ENCODE assay signal across 23 mouse cellular contexts in genomic region chrX:164093435-164093834, GRCm38 (mm10). TPM values are rescaled to one million over a fixed set of nuclear protein-coding genes. Genes with fewer than 3 reads are reported as not detected.
DNase-seq lines count a peak whose midpoint lies in the region; ATAC-seq and TF ChIP-seq lines count a peak whose summit lies in the region.
"Had no signal": no experiment of that assay in that cellular context is flagged by ENCODE, and none has a peak within 500 bp of the region (broad histone marks: within the 10 kb centered on the region; RNA-seq: fewer than 3 reads in every experiment).

No protein-coding gene starts in this region.

- no peak overlapping the region; the same call in 1 of the 2 replicates for H3K4me3 ChIP-seq in G1E (ENCODE audit: low read depth, low read length)
- no peak overlapping the region for H3K4me3 ChIP-seq in liver, embryonic 12.5 days
- H3K4me3 ChIP-seq in liver, embryonic 16.5 days (ENCODE audit: low read depth, low read length): no peak overlapping the region
- H3K4me3 ChIP-seq in lung, adult 2 months (replicated peaks; ENCODE audit: extremely low read depth, low read depth, low read length): no peak overlapping the region
- H3K4me3 ChIP-seq: erythroblast, embryonic 14.5 days; forebrain, embryonic 15.5 days; heart, embryonic 10.5 days; heart, embryonic 15.5 days; hindbrain, embryonic 15.5 days had no signal

- H3K36me3 ChIP-seq in G1E (replicated peaks): no peaks in the 10 kb centered on the region
- H3K36me3 ChIP-seq in liver, embryonic 12.5 days: no peaks in the 10 kb centered on the region
- no peaks in the 10 kb centered on the region for H3K36me3 ChIP-seq in liver, embryonic 16.5 days (ENCODE audit: control insufficient read depth, insufficient read depth)
- H3K36me3 ChIP-seq: forebrain, embryonic 15.5 days; heart, embryonic 10.5 days; heart, embryonic 15.5 days; hindbrain, embryonic 15.5 days had no signal

- H3K9ac ChIP-seq in liver, embryonic 12.5 days: no peak overlapping the region
- H3K9ac ChIP-seq in liver, embryonic 16.5 days (ENCODE audit: low read depth, low read length): no peak overlapping the region
- H3K9ac ChIP-seq: forebrain, embryonic 15.5 days; heart, embryonic 15.5 days; hindbrain, embryonic 15.5 days had no signal

- peak; percentile 24; the same call in 1 of the 2 replicates for ATAC-seq in G1E (ENCODE audit: extremely low read depth, insufficient number of reproducible peaks, low FRiP score, poor library complexity, severe bottlenecking)
- ATAC-seq in liver, embryonic 12.5 days: peak; percentile 74
- ATAC-seq in liver, embryonic 16.5 days (ENCODE audit: low read depth): peak; percentile 58
- ATAC-seq: forebrain, embryonic 15.5 days had no signal

- H3K27ac ChIP-seq in liver, embryonic 12.5 days: peak overlapping the region; percentile 72
- H3K27ac ChIP-seq in liver, embryonic 16.5 days (ENCODE audit: low read length): no peak overlapping the region
- H3K27ac ChIP-seq: forebrain, embryonic 15.5 days; heart, embryonic 10.5 days; heart, embryonic 15.5 days; hindbrain, embryonic 15.5 days had no signal

- H3K4me1 ChIP-seq in G1E (ENCODE audit: insufficient read depth, low read depth, low read length): peaks cover 52% of the 10 kb centered on the region
- H3K4me1 ChIP-seq in liver, embryonic 12.5 days: peaks cover 37% of the 10 kb centered on the region
- peaks cover 7% of the 10 kb centered on the region; the same call in 1 of the 2 replicates for H3K4me1 ChIP-seq in liver, embryonic 16.5 days (ENCODE audit: control insufficient read depth, low read depth, low read length)
- H3K4me1 ChIP-seq in lung, adult 2 months (ENCODE audit: control insufficient read depth, insufficient read depth, low read length): no peaks in the 10 kb centered on the region
- H3K4me1 ChIP-seq: forebrain, embryonic 15.5 days; heart, embryonic 15.5 days; hindbrain, embryonic 15.5 days had no signal

- TF ChIP-seq POLR2A in lung, adult 2 months (IDR thresholded peaks at IDR 0.05; ENCODE audit: borderline replicate concordance, extremely low read depth, low read depth, low read length): no peak

- no peak for DNase-seq in G1E (ENCODE audit: low spot score)
- DNase-seq in MEL-GATA-1-ER (ENCODE audit: extremely low read depth, low read depth): peak; percentile 58
- DNase-seq in lung, postnatal 25 days (ENCODE audit: low spot score): no peak
- no peak for DNase-seq in spleen, postnatal 10 days (ENCODE audit: low spot score in 2 of 2)
- no peak for DNase-seq in lung, adult 2 months
- no peak for DNase-seq in heart, postnatal 4 days
- DNase-seq: adrenal gland, postnatal 10 days; cerebellum, adult 11-12 months; cerebellum, adult 9-10 months; cerebellum, postnatal 25 days; gastrocnemius, postnatal 10 days; heart, adult 18-20 months; heart, postnatal 14 days had no signal

- TF ChIP-seq CTCF in G1E (IDR thresholded peaks at IDR 0.05; ENCODE audit: low read depth, low read length): no peak
- no peak for TF ChIP-seq CTCF in lung, adult 2 months (IDR thresholded peaks at IDR 0.05; ENCODE audit: insufficient read depth, low read length)

- H3K4me2 ChIP-seq in liver, embryonic 12.5 days: peak overlapping the region; percentile 29
- no peak overlapping the region for H3K4me2 ChIP-seq in liver, embryonic 16.5 days (ENCODE audit: low read depth, low read length)
- H3K4me2 ChIP-seq: forebrain, embryonic 15.5 days; heart, embryonic 15.5 days; hindbrain, embryonic 15.5 days had no signal

- 37% methylated on average over 5 of the region's 5 CpGs for WGBS in liver, embryonic 12.5 days (ENCODE audit: insufficient replicate concordance)
- WGBS in liver, embryonic 16.5 days (ENCODE audit: insufficient replicate concordance): 29% methylated on average over 5 of the region's 5 CpGs
- WGBS in lung, adult 2 months: 78% methylated on average over 5 of the region's 5 CpGs

- H3K9me3 ChIP-seq in G1E (replicated peaks): no peaks in the 10 kb centered on the region
- H3K9me3 ChIP-seq in liver, embryonic 12.5 days (replicated peaks): no peaks in the 10 kb centered on the region
- H3K9me3 ChIP-seq in liver, embryonic 16.5 days (replicated peaks; ENCODE audit: control insufficient read depth, low read length): no peaks in the 10 kb centered on the region
- H3K9me3 ChIP-seq: forebrain, embryonic 15.5 days; heart, embryonic 10.5 days; heart, embryonic 15.5 days; hindbrain, embryonic 15.5 days had no signal

- H3K27me3 ChIP-seq in G1E (ENCODE audit: insufficient read depth, low read length): no peaks in the 10 kb centered on the region
- 0 out of 2 replicates have a peak, but pooled peaks cover 17% of the 10 kb centered on the region for H3K27me3 ChIP-seq in liver, embryonic 12.5 days (replicated peaks)
- no peaks in the 10 kb centered on the region; the same call in 1 of the 2 replicates for H3K27me3 ChIP-seq in liver, embryonic 16.5 days (ENCODE audit: control insufficient read depth, insufficient read depth, low read depth, low read length)
- H3K27me3 ChIP-seq: CH12.LX; forebrain, embryonic 15.5 days; heart, embryonic 15.5 days had no signal

RNA-seq across cellular contexts. Expression of gene Cltrn, which starts 4.8 kb away (rescaled TPM):
- total RNA-seq in G1E (2014; fragmentation: Nextera tagmentation) (not detected in 2 replicates), G1E (2017) (0.29 and 0.49 TPM in 2 replicates)
- 0.04 TPM in 1 of 2 replicates, not detected in the other for polyA plus RNA-seq in G1E (2012)
- 0.24 and 0.63 TPM in 2 replicates for polyA plus RNA-seq in liver, embryonic 12.5 days (2016; fragmentation: Nextera tagmentation; extraction: Ambion mirVana)
- polyA plus RNA-seq in liver, embryonic 16.5 days (2015; fragmentation: Nextera tagmentation; extraction: Ambion mirVana): 1.3 and 1.6 TPM in 2 replicates
- polyA plus RNA-seq in lung, adult 2 months (2012; rRNA removed): not detected in 2 replicates
- not detected for total RNA-seq in heart, postnatal 4 days (2021)
- total RNA-seq: CH12.LX; gastrocnemius, postnatal 10 days; gastrocnemius, postnatal 4 days; heart, adult 18-20 months; heart, postnatal 14 days had no signal
- polyA plus RNA-seq: cortical plate, adult 2 months; erythroblast, embryonic 14.5 days; heart, embryonic 15.5 days had no signal

RNA-seq across cellular contexts. Expression of gene Siah1b, which starts 17.1 kb away (rescaled TPM):
- total RNA-seq in G1E (2014; fragmentation: Nextera tagmentation): 17.5 and 19.5 TPM in 2 replicates
- total RNA-seq in G1E (2017): 17.8 and 19.3 TPM in 2 replicates
- 20.6 and 32.9 TPM in 2 replicates for polyA plus RNA-seq in G1E (2012)
- 23.3 and 24.8 TPM in 2 replicates for polyA plus RNA-seq in liver, embryonic 12.5 days (2016; fragmentation: Nextera tagmentation; extraction: Ambion mirVana)
- 13.1 and 13.8 TPM in 2 replicates for polyA plus RNA-seq in liver, embryonic 16.5 days (2015; fragmentation: Nextera tagmentation; extraction: Ambion mirVana)
- 5.3 and 5.7 TPM in 2 replicates for polyA plus RNA-seq in lung, adult 2 months (2012; rRNA removed)
- 10 to 100 TPM in 1 of 2 experiments, 1 to 10 TPM in 1; 9.9 to 10.4 TPM for total RNA-seq in heart, postnatal 4 days (2021)

RNA-seq across cellular contexts. Expression of gene Ace2, which starts 45.7 kb away (rescaled TPM):
- total RNA-seq in G1E (2014; fragmentation: Nextera tagmentation) (0.19 TPM in 1 of 2 replicates, not detected in the other), G1E (2017) (0.05 and 0.12 TPM in 2 replicates)
- not detected in 2 replicates for polyA plus RNA-seq in G1E (2012)
- not detected in 2 replicates for polyA plus RNA-seq in liver, embryonic 12.5 days (2016; fragmentation: Nextera tagmentation; extraction: Ambion mirVana)
- polyA plus RNA-seq in liver, embryonic 16.5 days (2015; fragmentation: Nextera tagmentation; extraction: Ambion mirVana): 0.14 and 0.84 TPM in 2 replicates
- polyA plus RNA-seq in lung, adult 2 months (2012; rRNA removed): 1.9 and 3.3 TPM in 2 replicates
- under 1 TPM; 0.38 to 0.79 TPM for total RNA-seq in heart, postnatal 4 days (2021)
- polyA plus RNA-seq: erythroblast, embryonic 14.5 days had no signal

Comparison
In these comparisons a context has a peak if more than half of its experiments do, and no peak if none do; other contexts are left out.
1. ATAC-seq: peak in every context shown above with its lines; median percentile 74 in liver, embryonic 12.5 days; 58 in liver, embryonic 16.5 days; 24 in G1E.